Mouse (Mus musculus): ENCODE data around the gene Thap4. TPM values are rescaled to one million over a fixed set of nuclear protein-coding genes. Genes with fewer than 3 reads are reported as not detected.
"Not testable (repeated sequence)": the region's sequence is repeated elsewhere in the genome, so short reads cannot be mapped to it uniquely, and the experiment has no call there.

Thap4 gene
- polyA plus RNA-seq, 1 experiment, result 17.2 TPM

DNA sequence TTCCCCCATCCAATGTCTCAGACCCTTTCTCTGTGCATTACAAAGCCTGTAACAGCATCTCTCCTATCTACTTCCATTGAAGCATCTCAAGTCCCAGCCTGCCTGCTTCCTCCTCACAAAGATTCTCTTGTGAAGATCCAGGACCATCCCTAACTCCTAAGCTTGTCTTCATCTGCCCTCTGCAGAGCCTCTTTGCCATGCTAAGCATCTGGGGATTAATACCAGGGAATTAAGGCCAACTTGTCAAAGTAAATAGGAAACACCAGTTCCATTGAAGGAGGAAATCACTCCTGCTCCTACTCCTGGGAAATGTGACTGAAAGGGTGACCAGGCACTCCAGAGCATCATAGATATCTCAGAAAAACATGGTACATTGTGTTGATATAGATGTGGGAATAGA lies 84.7 kb downstream of the Thap4 start:
- H3K27ac ChIP-seq (ENCODE audit: insufficient read depth, low read length), result no peak overlapping the region
- TF ChIP-seq POLR2A (IDR thresholded peaks at IDR 0.05; ENCODE audit: low read depth, low read length) (no peak), CTCF (IDR thresholded peaks at IDR 0.05; ENCODE audit: extremely low read depth, insufficient read depth, insufficient read length, insufficient replicate concordance) (no peak)
- peaks cover 3% of the 10 kb centered on the region; the same call in 1 of the 2 replicates for H3K4me1 ChIP-seq (ENCODE audit: control insufficient read depth, insufficient read depth, insufficient read length)
- no peak overlapping the region for H3K4me3 ChIP-seq (ENCODE audit: extremely low read depth, insufficient read depth, insufficient read length)
- no peaks in the 10 kb centered on the region for H3K36me3 ChIP-seq (ENCODE audit: control insufficient read depth, insufficient read depth, low read length)
- H3K27me3 ChIP-seq (ENCODE audit: control insufficient read depth, insufficient read depth, low read length), result no peaks in the 10 kb centered on the region
- DNase-seq (ENCODE audit: low read depth in 1 of 2, low spot score in 2 of 2), result no peak

DNA sequence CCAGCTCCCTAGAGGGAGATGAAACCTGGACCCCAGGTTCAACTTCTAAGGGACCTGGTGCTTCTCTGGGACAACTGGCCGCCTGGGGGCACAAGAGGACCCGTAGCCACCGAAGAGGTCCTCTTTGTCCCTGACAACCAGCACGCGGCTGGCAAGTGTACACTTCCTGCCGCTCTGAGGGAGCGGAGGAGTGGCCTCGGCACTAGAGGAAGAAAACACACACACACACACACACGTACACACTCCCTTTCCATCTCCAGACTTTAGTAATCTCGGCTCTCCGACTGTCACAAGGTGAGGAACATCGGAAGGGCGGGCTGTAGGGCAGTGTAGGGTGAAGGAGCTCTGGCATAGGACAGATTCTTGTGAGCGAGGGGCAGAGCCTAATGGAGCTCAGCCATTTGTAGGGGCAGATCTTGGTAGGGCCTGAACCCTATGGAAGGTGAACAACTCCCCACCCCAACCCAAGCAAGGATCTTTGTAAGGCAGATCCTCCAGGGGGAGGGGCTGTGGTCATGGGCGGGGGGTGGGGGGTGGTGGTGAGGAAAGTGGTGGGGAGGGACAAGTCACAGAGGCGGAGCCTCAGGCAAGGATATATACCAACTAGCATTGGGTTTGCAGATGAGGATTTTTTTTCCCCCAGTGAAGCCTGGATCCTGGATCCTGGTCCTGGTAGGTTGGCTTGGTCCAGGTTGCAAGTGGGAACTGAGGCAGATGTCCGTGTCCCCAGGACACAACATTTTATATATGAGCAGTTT lies 85.7 kb downstream of the Thap4 start:
- 9% methylated on average over 17 of the region's 17 CpGs for WGBS
- no peaks in the 10 kb centered on the region for H3K36me3 ChIP-seq (ENCODE audit: control insufficient read depth, insufficient read depth, low read length)
- peak; percentile 50; the same call in 1 of the 2 replicates for TF ChIP-seq CTCF (IDR thresholded peaks at IDR 0.05; ENCODE audit: extremely low read depth, insufficient read depth, insufficient read length, insufficient replicate concordance)
- TF ChIP-seq POLR2A (IDR thresholded peaks at IDR 0.05; ENCODE audit: low read depth, low read length), result no peak
- peaks cover 3% of the 10 kb centered on the region; the same call in 1 of the 2 replicates for H3K4me1 ChIP-seq (ENCODE audit: control insufficient read depth, insufficient read depth, insufficient read length)
- peak overlapping the region; percentile 39 for H3K27ac ChIP-seq (ENCODE audit: insufficient read depth, low read length)
- no peaks in the 10 kb centered on the region for H3K27me3 ChIP-seq (ENCODE audit: control insufficient read depth, insufficient read depth, low read length)
- peak overlapping the region; percentile 55 for H3K4me3 ChIP-seq (ENCODE audit: extremely low read depth, insufficient read depth, insufficient read length)
- peak; percentile 41 to 69 for DNase-seq (ENCODE audit: low read depth in 1 of 2, low spot score in 2 of 2)

DNA sequence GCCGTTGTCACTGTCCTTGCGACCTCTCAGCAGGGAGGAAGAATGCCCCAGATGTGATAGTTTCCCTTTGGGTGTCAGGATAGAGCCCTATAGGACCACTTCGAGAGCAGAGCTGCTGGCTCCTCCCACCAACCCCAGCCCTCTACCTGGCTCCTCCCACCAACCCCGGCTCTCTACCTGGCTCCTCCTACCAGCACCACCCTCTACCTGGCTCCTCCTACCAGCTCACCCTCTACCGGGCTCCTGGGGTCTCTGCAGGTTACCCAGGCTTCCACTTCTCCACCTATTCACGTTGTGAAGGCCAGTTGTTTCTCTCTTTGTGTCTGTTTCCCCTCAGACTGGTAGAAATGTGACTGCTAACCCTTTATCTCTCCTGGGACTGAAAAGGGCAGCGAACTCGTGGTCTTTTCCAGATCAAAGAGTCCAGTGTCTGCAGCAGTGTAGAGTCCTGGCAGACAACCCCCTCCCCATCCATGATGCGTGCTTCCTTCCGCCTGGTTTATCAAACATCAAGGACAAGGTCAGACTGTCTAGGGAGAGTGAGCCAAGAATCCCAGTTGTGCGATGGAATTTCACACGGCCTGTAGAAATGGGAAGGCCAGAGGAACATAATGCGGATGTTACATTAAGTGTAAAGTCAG lies 86.8 kb downstream of the Thap4 start:
- TF ChIP-seq CTCF (IDR thresholded peaks at IDR 0.05; ENCODE audit: extremely low read depth, insufficient read depth, insufficient read length, insufficient replicate concordance) (no peak), POLR2A (IDR thresholded peaks at IDR 0.05; ENCODE audit: low read depth, low read length) (no peak)
- DNase-seq (ENCODE audit: low read depth in 1 of 2, low spot score in 2 of 2), result peak; percentile 18 to 38
- Histone ChIP-seq H3K36me3 (ENCODE audit: control insufficient read depth, insufficient read depth, low read length) (no peaks in the 10 kb centered on the region), H3K27me3 (ENCODE audit: control insufficient read depth, insufficient read depth, low read length) (no peaks in the 10 kb centered on the region), H3K4me1 (ENCODE audit: control insufficient read depth, insufficient read depth, insufficient read length) (peaks cover 3% of the 10 kb centered on the region; the same call in 1 of the 2 replicates), H3K27ac (ENCODE audit: insufficient read depth, low read length) (no peak overlapping the region), H3K4me3 (ENCODE audit: extremely low read depth, insufficient read depth, insufficient read length) (no peak overlapping the region)
- WGBS, result 47% methylated on average over 13 of the region's 13 CpGs

DNA sequence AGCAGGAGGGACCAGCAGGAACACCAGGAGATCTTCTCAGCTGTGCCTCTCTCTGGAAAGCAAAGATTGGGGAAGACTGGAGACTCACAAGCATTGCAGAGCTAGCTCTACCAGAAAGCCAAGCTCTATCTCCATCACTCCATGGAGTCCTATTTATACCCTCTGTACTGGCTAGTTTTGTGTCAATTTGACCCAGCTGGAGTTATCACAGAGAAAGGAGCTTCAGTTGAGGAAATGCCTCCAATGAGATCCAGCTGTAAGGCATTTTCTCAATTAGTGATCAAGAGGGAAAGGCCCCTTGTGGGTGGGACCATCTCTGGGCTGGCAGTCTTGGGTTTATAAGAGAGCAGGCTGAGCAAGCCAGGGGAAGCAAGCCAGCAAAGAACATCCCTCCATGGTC lies 96.1 kb downstream of the Thap4 start, which contains the start of gene Stk25:
TSS of gene Stk25 (minus strand) at position 101 of the 400 bp plus-strand sequence.
- H3K4me1 ChIP-seq (ENCODE audit: control insufficient read depth, insufficient read depth, insufficient read length); H3K27ac ChIP-seq (ENCODE audit: insufficient read depth, low read length): not testable (repeated sequence)

DNA sequence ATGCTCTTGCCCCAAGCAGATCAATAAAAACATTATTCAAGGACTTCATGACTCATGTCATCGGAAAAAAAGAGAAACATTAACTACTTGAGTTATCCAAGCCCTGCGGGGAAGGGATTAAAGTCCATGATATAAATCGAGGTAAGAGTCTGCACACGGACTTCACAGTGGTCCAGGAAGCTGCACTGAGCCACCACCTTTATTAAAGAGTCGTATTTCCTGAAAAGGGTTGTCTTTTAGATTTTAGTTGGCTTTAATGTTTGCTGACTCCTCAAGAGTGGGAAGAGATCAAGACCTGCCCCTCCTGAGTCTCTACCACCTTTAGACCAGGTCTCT lies 97.7 kb downstream of the Thap4 start:
- Histone ChIP-seq H3K27me3 (ENCODE audit: control insufficient read depth, insufficient read depth, low read length) (no peaks in the 10 kb centered on the region), H3K36me3 (ENCODE audit: control insufficient read depth, insufficient read depth, low read length) (no peaks in the 10 kb centered on the region), H3K27ac (ENCODE audit: insufficient read depth, low read length) (no peak overlapping the region), H3K4me1 (ENCODE audit: control insufficient read depth, insufficient read depth, insufficient read length) (no peaks in the 10 kb centered on the region), H3K4me3 (ENCODE audit: extremely low read depth, insufficient read depth, insufficient read length) (no peak overlapping the region)
- no peak for DNase-seq (ENCODE audit: low read depth in 1 of 2, low spot score in 2 of 2)
- 86% methylated on average over 5 of the region's 5 CpGs for WGBS
- no peak for TF ChIP-seq CTCF (IDR thresholded peaks at IDR 0.05; ENCODE audit: extremely low read depth, insufficient read depth, insufficient read length, insufficient replicate concordance)
- no peak for TF ChIP-seq POLR2A (IDR thresholded peaks at IDR 0.05; ENCODE audit: low read depth, low read length)

More for the DNA sequence above, 96.1 kb downstream of the Thap4 start, which contains the start of gene Stk25:
- H3K27me3 ChIP-seq (ENCODE audit: control insufficient read depth, insufficient read depth, low read length); H3K36me3 ChIP-seq (ENCODE audit: control insufficient read depth, insufficient read depth, low read length); DNase-seq (ENCODE audit: low read depth in 1 of 2, low spot score in 2 of 2); H3K4me3 ChIP-seq (ENCODE audit: extremely low read depth, insufficient read depth, insufficient read length): not testable (repeated sequence)

DNA sequence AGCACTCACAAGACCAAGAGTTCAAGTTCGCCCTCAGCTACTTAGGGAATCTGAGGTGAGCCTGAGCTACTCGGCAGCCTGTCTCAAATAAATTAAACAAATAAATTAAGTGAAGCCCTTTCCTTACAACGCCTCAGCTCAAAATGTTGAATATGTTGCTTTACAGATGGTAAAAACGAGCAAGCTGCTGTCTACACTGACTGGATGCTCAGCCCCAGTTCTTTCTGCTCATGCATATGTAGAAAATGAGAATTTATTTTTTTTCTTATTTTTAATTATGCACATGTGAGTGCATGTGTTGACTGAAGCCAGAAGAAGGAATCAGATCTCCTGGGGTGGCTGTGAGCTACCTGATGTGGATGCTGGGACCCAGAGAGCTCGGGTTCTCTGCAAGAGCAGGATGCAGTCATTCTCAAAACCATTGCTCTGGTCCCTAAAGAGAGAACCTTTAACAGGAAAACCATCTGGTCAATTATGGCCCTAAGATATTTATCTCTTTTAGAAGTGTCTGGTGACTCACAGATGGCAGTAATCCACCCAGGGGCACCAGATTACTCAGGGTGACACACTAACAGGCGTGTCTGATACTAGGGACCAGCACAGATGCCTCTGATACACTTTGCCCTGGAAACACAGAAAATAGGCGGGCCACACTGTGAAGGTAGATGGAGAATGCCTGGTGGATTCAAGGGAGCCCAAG lies 98.2 kb downstream of the Thap4 start:
- WGBS, result 85% methylated on average over 7 of the region's 7 CpGs
- no peak for DNase-seq (ENCODE audit: low read depth in 1 of 2, low spot score in 2 of 2)
- Histone ChIP-seq H3K27ac (ENCODE audit: insufficient read depth, low read length) (no peak overlapping the region), H3K4me3 (ENCODE audit: extremely low read depth, insufficient read depth, insufficient read length) (no peak overlapping the region), H3K27me3 (ENCODE audit: control insufficient read depth, insufficient read depth, low read length) (no peaks in the 10 kb centered on the region), H3K4me1 (ENCODE audit: control insufficient read depth, insufficient read depth, insufficient read length) (no peaks in the 10 kb centered on the region), H3K36me3 (ENCODE audit: control insufficient read depth, insufficient read depth, low read length) (no peaks in the 10 kb centered on the region)
- TF ChIP-seq CTCF (IDR thresholded peaks at IDR 0.05; ENCODE audit: extremely low read depth, insufficient read depth, insufficient read length, insufficient replicate concordance) (no peak), POLR2A (IDR thresholded peaks at IDR 0.05; ENCODE audit: low read depth, low read length) (no peak)

Measured in spleen, adult 2 months (tissue).